ENCODE assay signal across 8 mouse cellular contexts in genomic region chr8:61223283-61223682, GRCm38 (mm10). TPM values are rescaled to one million over a fixed set of nuclear protein-coding genes. Genes with fewer than 3 reads are reported as not detected.
A peak's percentile ranks its signal among the peaks of the same experiment; 100 is the strongest.
DNase-seq lines count a peak whose midpoint lies in the region; ATAC-seq and TF ChIP-seq lines count a peak whose summit lies in the region.

No protein-coding gene starts in this region.

- TF ChIP-seq POLR2A in CH12.LX (IDR thresholded peaks at IDR 0.05; ENCODE audit: low read depth, low read length): no peak

- H3K4me1 ChIP-seq in heart, embryonic 11.5 days (ENCODE audit: control insufficient read depth, insufficient read depth, low read length): peaks cover 9% of the 10 kb centered on the region
- H3K4me1 ChIP-seq in CH12.LX (ENCODE audit: control insufficient read depth in 1 of 2, insufficient read depth in 2 of 2): peaks cover 0 to 32% of the 10 kb centered on the region in 2 experiments; a peak in 2 of 4 replicates
- peaks cover 35% of the 10 kb centered on the region for H3K4me1 ChIP-seq in forebrain, embryonic 15.5 days
- H3K4me1 ChIP-seq in liver, postnatal 0 days (ENCODE audit: insufficient read depth): peaks cover 4% of the 10 kb centered on the region

- no peak for TF ChIP-seq RAD21 in CH12.LX (IDR thresholded peaks at IDR 0.05; ENCODE audit: low read depth, low read length)

- peaks cover 24% of the 10 kb centered on the region for H3K79me2 ChIP-seq in CH12.LX (replicated peaks; ENCODE audit: control insufficient read depth, extremely low read depth, insufficient read depth, poor library complexity, severe bottlenecking)

- H3K9ac ChIP-seq in heart, embryonic 11.5 days (ENCODE audit: low read depth, low read length): peak overlapping the region; percentile 86
- H3K9ac ChIP-seq in CH12.LX (ENCODE audit: insufficient read depth, low read depth): peak overlapping the region; percentile 78
- H3K9ac ChIP-seq in forebrain, embryonic 15.5 days (replicated peaks): peak overlapping the region; percentile 85
- peak overlapping the region; percentile 62; the same call in 1 of the 2 replicates for H3K9ac ChIP-seq in liver, postnatal 0 days (replicated peaks)

- no peak for ATAC-seq in heart, embryonic 11.5 days (replicated peaks; ENCODE audit: insufficient number of reproducible peaks, low FRiP score, low TSS enrichment)
- no peak for ATAC-seq in forebrain, embryonic 15.5 days (replicated peaks)
- no peak for ATAC-seq in liver, postnatal 0 days
- ATAC-seq in cerebellum, adult (ENCODE audit: insufficient number of reproducible peaks, low FRiP score, low TSS enrichment): no peak

- in situ Hi-C loops in CH12.LX (cut with MboI; ENCODE audit: low pct_ligation_motif_present, low pct_unique_long_range_greater_than_20kb, low sequenced_read_pairs): loop anchor here (10.0 kb wide), 2 partner anchors 132 to 162 kb away; no protein-coding TSS in a partner anchor

- dilution Hi-C loops in CH12.LX (cut with MboI; ENCODE audit: extremely low pct_ligation_motif_present, extremely low pct_unique_long_range_greater_than_20kb, low sequenced_read_pairs): no loop called here

- peaks cover 3% of the 10 kb centered on the region; the same call in 1 of the 2 replicates for H3K27me3 ChIP-seq in heart, embryonic 11.5 days (ENCODE audit: control insufficient read depth, insufficient read depth, low read length)
- H3K27me3 ChIP-seq in CH12.LX (replicated peaks): peaks cover 2% of the 10 kb centered on the region
- no peaks in the 10 kb centered on the region for H3K27me3 ChIP-seq in forebrain, embryonic 15.5 days
- H3K27me3 ChIP-seq in liver, postnatal 0 days (ENCODE audit: insufficient read depth, low read length): no peaks in the 10 kb centered on the region

- H3K4me2 ChIP-seq in heart, embryonic 11.5 days: peak overlapping the region; percentile 91
- peak overlapping the region; percentile 17 for H3K4me2 ChIP-seq in CH12.LX (ENCODE audit: insufficient read depth, low read depth, poor library complexity, severe bottlenecking)
- peak overlapping the region; percentile 84 for H3K4me2 ChIP-seq in forebrain, embryonic 15.5 days (replicated peaks)
- H3K4me2 ChIP-seq in liver, postnatal 0 days (ENCODE audit: low read depth, low read length): peak overlapping the region; percentile 84

- 14% methylated on average over 5 of the region's 5 CpGs for WGBS in heart, embryonic 11.5 days (ENCODE audit: insufficient replicate concordance)
- 27% methylated on average over 5 of the region's 5 CpGs for WGBS in forebrain, embryonic 15.5 days
- WGBS in liver, postnatal 0 days (ENCODE audit: insufficient replicate concordance): 34% methylated on average over 5 of the region's 5 CpGs

- DNase-seq in heart, postnatal 4 days: no peak
- no peak for DNase-seq in CH12.LX (ENCODE audit: extremely low read depth)
- no peak for DNase-seq in liver, postnatal 0 days
- no peak for DNase-seq in layer of hippocampus, postnatal 10 days (ENCODE audit: low spot score in 2 of 2)
- no peak for DNase-seq in urinary bladder, postnatal 36 days (ENCODE audit: low spot score in 2 of 2)

- H3K36me3 ChIP-seq in heart, embryonic 11.5 days (ENCODE audit: control insufficient read depth, insufficient read depth, low read length): no peaks in the 10 kb centered on the region
- H3K36me3 ChIP-seq in CH12.LX (replicated peaks in 1 of 2; ENCODE audit: control insufficient read depth in 1 of 2, insufficient read depth in 1 of 2, low read length in 1 of 2): no peaks in the 10 kb centered on the region
- H3K36me3 ChIP-seq in forebrain, embryonic 15.5 days: no peaks in the 10 kb centered on the region
- H3K36me3 ChIP-seq in liver, postnatal 0 days (replicated peaks; ENCODE audit: insufficient read depth, low read length): no peaks in the 10 kb centered on the region

- no peaks in the 10 kb centered on the region for H3K9me3 ChIP-seq in heart, embryonic 11.5 days (replicated peaks; ENCODE audit: control insufficient read depth, low read length)
- H3K9me3 ChIP-seq in CH12.LX (replicated peaks; ENCODE audit: low read length): peaks cover 6% of the 10 kb centered on the region
- no peaks in the 10 kb centered on the region for H3K9me3 ChIP-seq in forebrain, embryonic 15.5 days
- no peaks in the 10 kb centered on the region for H3K9me3 ChIP-seq in liver, postnatal 0 days (ENCODE audit: low read length)

- TF ChIP-seq EP300 in CH12.LX (IDR thresholded peaks at IDR 0.05; ENCODE audit: low read length): no peak
- no peak for TF ChIP-seq EP300 in liver, postnatal 0 days (IDR thresholded peaks at IDR 0.05; ENCODE audit: low read depth)

- peak overlapping the region; percentile 59 for H3K4me3 ChIP-seq in heart, embryonic 11.5 days (ENCODE audit: low read depth, low read length)
- H3K4me3 ChIP-seq in CH12.LX (replicated peaks in 1 of 3; ENCODE audit: low read depth in 2 of 3, low read length in 2 of 3, poor library complexity in 1 of 3): peak overlapping the region; percentile 53 to 88 (median 79)
- H3K4me3 ChIP-seq in forebrain, embryonic 15.5 days: peak overlapping the region; percentile 81
- peak overlapping the region; percentile 75 for H3K4me3 ChIP-seq in liver, postnatal 0 days (ENCODE audit: low read depth, low read length)

- TF ChIP-seq CTCF in CH12.LX (conservative IDR thresholded peaks at IDR 0.05 in 1 of 2, IDR thresholded peaks at IDR 0.05 in 1 of 2; ENCODE audit: low read depth in 2 of 2, low read length in 2 of 2): no peak
- TF ChIP-seq CTCF in liver, postnatal 0 days (IDR thresholded peaks at IDR 0.05; ENCODE audit: low read depth): no peak

- no peak overlapping the region; the same call in 1 of the 2 replicates for H3K27ac ChIP-seq in heart, embryonic 11.5 days (ENCODE audit: low read depth, low read length)
- H3K27ac ChIP-seq in CH12.LX (ENCODE audit: insufficient read depth, low read depth): no peak overlapping the region
- peak overlapping the region; percentile 82 for H3K27ac ChIP-seq in forebrain, embryonic 15.5 days (replicated peaks)
- H3K27ac ChIP-seq in liver, postnatal 0 days (ENCODE audit: low read depth): peak overlapping the region; percentile 55; the same call in 1 of the 2 replicates

TF ChIP-seq in CH12.LX, 34 proteins besides CTCF, POLR2A, EP300 and RAD21:
- TF ChIP-seq JUN (IDR thresholded peaks at IDR 0.05; ENCODE audit: insufficient read depth, low read depth, low read length) (no peak), ZMIZ1 (IDR thresholded peaks at IDR 0.05; ENCODE audit: low read depth, low read length) (no peak), ZNF384 (IDR thresholded peaks at IDR 0.05; ENCODE audit: low read depth, low read length) (no peak), RCOR1 (conservative IDR thresholded peaks at IDR 0.05; ENCODE audit: low read depth, low read length) (no peak), NELFE (IDR thresholded peaks at IDR 0.05; ENCODE audit: low read depth, low read length) (no peak), MEF2A (IDR thresholded peaks at IDR 0.05; ENCODE audit: borderline replicate concordance, low read depth, low read length) (no peak), IRF4 (IDR thresholded peaks at IDR 0.05; ENCODE audit: low read depth, low read length) (no peak), ELF1 (IDR thresholded peaks at IDR 0.05; ENCODE audit: low read depth, low read length) (no peak), E2F4 (IDR thresholded peaks at IDR 0.05; ENCODE audit: insufficient replicate concordance, low read depth, low read length) (no peak), TBP (conservative IDR thresholded peaks at IDR 0.05; ENCODE audit: low read depth, low read length) (no peak), NRF1 (IDR thresholded peaks at IDR 0.05; ENCODE audit: low read depth, low read length) (no peak), POLR2AphosphoS2 (IDR thresholded peaks at IDR 0.05; ENCODE audit: low read depth, low read length) (no peak), ZKSCAN1 (IDR thresholded peaks at IDR 0.05; ENCODE audit: borderline replicate concordance, low read depth, low read length) (no peak), ZC3H11A (IDR thresholded peaks at IDR 0.05; ENCODE audit: low read depth, low read length) (no peak), BHLHE40 (IDR thresholded peaks at IDR 0.05; ENCODE audit: low read depth, low read length) (no peak), SIN3A (IDR thresholded peaks at IDR 0.05; ENCODE audit: low read length) (no peak), UBTF (IDR thresholded peaks at IDR 0.05; ENCODE audit: low read depth, low read length) (no peak), PAX5 (IDR thresholded peaks at IDR 0.05; ENCODE audit: low read length) (no peak), CHD2 (IDR thresholded peaks at IDR 0.05; ENCODE audit: low read length) (no peak), CHD1 (IDR thresholded peaks at IDR 0.05; ENCODE audit: low read depth, low read length) (no peak)

RNA-seq across cellular contexts. Expression of gene Sh3rf1, which starts 0.4 kb away (rescaled TPM):
- 6.4 and 7.1 TPM in 2 replicates for polyA plus RNA-seq in heart, embryonic 11.5 days (2014; fragmentation: Nextera tagmentation; extraction: Ambion mirVana)
- total RNA-seq in heart, postnatal 4 days (2021): 10 to 100 TPM; 10.1 to 11.3 TPM
- 8.1 and 10.6 TPM in 2 replicates for total RNA-seq in CH12.LX (2012; rRNA removed)
- total RNA-seq in CH12.LX (2014; rRNA removed): 5.9 and 6.0 TPM in 2 replicates
- 10.6 and 16.8 TPM in 2 replicates for polyA plus RNA-seq in CH12.LX (2012; ENCODE audit: insufficient read length, low read depth)
- polyA plus RNA-seq in forebrain, embryonic 15.5 days (2015; fragmentation: Nextera tagmentation; extraction: Ambion mirVana): 32.3 and 32.8 TPM in 2 replicates
- polyA plus RNA-seq in liver, postnatal 0 days (2015; fragmentation: Nextera tagmentation; extraction: Ambion mirVana): 0.97 and 1.6 TPM in 2 replicates
- total RNA-seq in layer of hippocampus, postnatal 10 days (2021): 10 to 100 TPM; 76.4 to 80.2 TPM

Comparison
In these comparisons a context has a peak if more than half of its experiments do, and no peak if none do; other contexts are left out.
1. H3K27ac ChIP-seq: peak in forebrain, embryonic 15.5 days (single experiment) and liver, postnatal 0 days (single experiment); none in heart, embryonic 11.5 days (single experiment) and CH12.LX (single experiment).
2. H3K4me2 ChIP-seq: peak in every context shown above with its lines; median percentile 91 in heart, embryonic 11.5 days; 84 in forebrain, embryonic 15.5 days; 84 in liver, postnatal 0 days; 17 in CH12.LX.
3. Peak in every context shown above with its lines, with median percentiles within 50 percentile points of each other: H3K4me3 ChIP-seq and H3K9ac ChIP-seq.